Mouse (Mus musculus) E14TG2a.4 (cell line): Measurements from ENCODE around the gene Hipk3.

Experiments used
- CTCF ChIP-seq: conservative IDR thresholded peaks from 2 replicates; pipeline ENCODE4 v1.5.1; 2014; ENCODE audit warnings: low read length
- NANOG ChIP-seq: IDR thresholded peaks from 2 replicates; pipeline ENCODE4 v1.6.1; 2014; ENCODE audit warnings: borderline replicate concordance, low read length, mixed read lengths
- POU5F1 ChIP-seq: IDR thresholded peaks from 2 replicates; pipeline ENCODE4 v1.6.1; 2014; ENCODE audit warnings: low read length, borderline replicate concordance

GRCm38 (mm10) chr2:104408351-104408750, 85.9 kb downstream of the Hipk3 start:
- TF ChIP-seq CTCF (no peak), POU5F1 (no peak), NANOG (no peak)
